Mouse (Mus musculus) bone marrow macrophage, adult 2 months (primary cell): ENCODE results near the gene Olfr1133. TPM values are rescaled to one million over a fixed set of nuclear protein-coding genes. Genes with fewer than 3 reads are reported as not detected.
"Not testable (repeated sequence)": the region's sequence is repeated elsewhere in the genome, so short reads cannot be mapped to it uniquely, and the experiment has no call there.

Experiments used
- H3K27ac ChIP-seq: 2 replicates; pipeline ENCODE4 v1.5.1; 2012; ENCODE audit warnings: low read depth, low read length; ENCODE audit not compliant: insufficient read depth
- H3K4me1 ChIP-seq: 2 replicates; pipeline ENCODE4 v1.6.1; 2012; ENCODE audit warnings: low read length; ENCODE audit not compliant: control insufficient read depth, insufficient read depth
- H3K4me3 ChIP-seq: 2 replicates; pipeline ENCODE4 v1.5.1; 2012; ENCODE audit warnings: mild to moderate bottlenecking, low read length, moderate library complexity; ENCODE audit not compliant: insufficient read depth
- CTCF ChIP-seq: IDR thresholded peaks from 2 replicates; pipeline ENCODE4 v1.5.1; 2012; ENCODE audit warnings: low read depth, mild to moderate bottlenecking, low read length, moderate library complexity
- POLR2A ChIP-seq: IDR thresholded peaks from 2 replicates; pipeline ENCODE4 v1.6.1; 2012; ENCODE audit warnings: mild to moderate bottlenecking, low read depth, low read length, borderline replicate concordance
- polyA plus RNA-seq: library from polyadenylated mRNA; stranded (reverse); fragments of >200 nt; gene quantifications from 2 replicates; pipeline ENCODE4 v1.2.4, GENCODE M21; 2012; ENCODE audit not compliant: missing spikeins, insufficient read depth, insufficient read length

Olfr1133 gene
- not detected in 2 replicates for polyA plus RNA-seq

DNA sequence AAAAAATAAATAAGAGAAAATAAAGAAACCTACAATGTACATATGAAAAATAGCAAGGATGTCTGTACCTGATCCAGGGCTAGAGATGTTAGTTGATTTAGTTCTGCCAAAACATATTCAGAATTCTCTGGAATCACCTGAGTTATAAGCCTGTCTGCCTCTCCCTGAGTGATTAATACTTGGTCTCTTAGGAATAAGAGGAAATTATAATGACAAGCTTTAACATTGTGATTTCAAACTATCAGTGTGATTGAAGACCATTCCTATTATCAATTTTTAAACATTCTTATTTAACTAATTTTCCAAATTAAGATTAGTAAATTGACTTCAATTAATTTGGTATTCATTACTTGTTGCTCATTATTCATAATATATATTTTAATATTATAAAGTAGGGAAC, at the start of gene Olfr1133:
TSS of gene Olfr1133 (minus strand) at position 101 of the 400 bp plus-strand sequence.
- Histone ChIP-seq H3K4me3 (no peak within 1 kb of the TSS), H3K27ac (no peak within 1 kb of the TSS), H3K4me1 (no peaks in the 10 kb centered on the region)
- no peak for TF ChIP-seq POLR2A
- TF ChIP-seq CTCF, result no peak

GRCm38 (mm10) chr2:87693847-87694246, 46.7 kb upstream of the Olfr1133 start, which contains the start of gene Olfr1136:
Olfr1136 (minus strand) TSS chr2:87693947.
- H3K27ac ChIP-seq, result no peak within 1 kb of the TSS
- H3K4me1 ChIP-seq, result no peaks in the 10 kb centered on the region
- no peak for TF ChIP-seq CTCF
- no peak for TF ChIP-seq POLR2A
- no peak within 1 kb of the TSS for H3K4me3 ChIP-seq

- Histone ChIP-seq H3K27ac (no peak within 1 kb of the TSS), H3K4me1 (no peaks in the 10 kb centered on the region), H3K4me3 (no peak within 1 kb of the TSS)
- TF ChIP-seq CTCF (no peak), POLR2A (no peak)
Observed at GRCm38 (mm10) chr2:87673564-87673963, 26.4 kb upstream of the Olfr1133 start, which contains the start of gene Olfr1135. Olfr1135 (minus strand) TSS chr2:87673664.

GRCm38 (mm10) chr2:87658360-87658759, 11.2 kb upstream of the Olfr1133 start, which contains the start of gene Olfr1134:
Olfr1134 (minus strand) TSS chr2:87658460.
- Histone ChIP-seq H3K4me1 (no peaks in the 10 kb centered on the region), H3K4me3 (no peak within 1 kb of the TSS), H3K27ac (no peak within 1 kb of the TSS)
- TF ChIP-seq POLR2A (no peak), CTCF (no peak)

DNA sequence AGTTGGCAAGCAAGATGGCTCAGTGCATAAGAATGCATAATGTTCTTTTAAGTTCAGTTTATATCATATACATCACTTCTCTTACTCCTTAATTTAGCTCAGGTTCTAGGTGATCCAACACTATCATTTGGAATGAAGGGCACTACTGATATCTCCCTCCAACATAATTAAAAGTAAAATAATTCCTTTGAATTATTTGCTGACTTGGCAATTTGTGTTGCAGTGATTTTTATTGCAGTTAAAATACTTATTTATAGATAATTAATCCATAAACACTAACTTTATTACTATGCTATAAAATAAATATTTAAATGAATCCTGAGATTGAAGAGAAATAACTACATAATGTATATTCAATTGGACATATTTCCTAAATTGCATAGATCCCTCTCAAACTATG, 4.7 kb downstream of the Olfr1133 start:
- TF ChIP-seq POLR2A, result no peak
- no peak for TF ChIP-seq CTCF
- H3K4me3 ChIP-seq, result no peak overlapping the region
- no peaks in the 10 kb centered on the region for H3K4me1 ChIP-seq
- H3K27ac ChIP-seq, result no peak overlapping the region

DNA sequence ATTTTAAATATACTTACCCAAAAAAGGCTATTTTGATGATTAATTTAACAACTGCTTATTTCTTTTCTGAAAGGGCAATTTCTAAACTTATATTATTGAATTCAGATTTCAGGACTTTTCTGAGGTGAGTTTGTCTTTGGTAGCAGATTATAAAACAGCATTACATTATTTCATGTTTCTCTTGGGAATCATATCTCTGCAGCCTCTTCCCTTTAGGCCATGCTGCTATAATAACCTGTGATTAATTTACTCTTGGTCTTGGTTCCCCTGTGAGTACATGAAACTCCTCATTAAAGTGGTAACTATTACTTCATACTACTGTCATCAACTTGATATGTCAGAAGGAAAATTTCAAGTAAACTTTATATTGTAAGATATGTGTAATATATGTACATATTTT, 9.7 kb downstream of the Olfr1133 start, which contains the start of gene Olfr1132:
TSS of gene Olfr1132 (minus strand) at position 101 of the 400 bp plus-strand sequence.
- Histone ChIP-seq H3K4me1 (no peaks in the 10 kb centered on the region), H3K27ac (no peak within 1 kb of the TSS), H3K4me3 (no peak within 1 kb of the TSS)
- TF ChIP-seq POLR2A (no peak), CTCF (no peak)

GRCm38 (mm10) chr2:87626804-87627203, 20.4 kb downstream of the Olfr1133 start, which contains the start of gene Olfr1131:
Olfr1131 (plus strand) TSS chr2:87627104.
- Histone ChIP-seq H3K4me1 (no peaks in the 10 kb centered on the region), H3K4me3 (no peak within 1 kb of the TSS), H3K27ac (no peak within 1 kb of the TSS)
- no peak for TF ChIP-seq CTCF
- no peak for TF ChIP-seq POLR2A

- H3K27ac ChIP-seq, H3K4me3 ChIP-seq, H3K4me1 ChIP-seq: not testable (repeated sequence)
Observed at GRCm38 (mm10) chr2:87605912-87606311, 41.3 kb downstream of the Olfr1133 start, which contains the start of gene Olfr1130. Olfr1130 (plus strand) TSS chr2:87606212.

Other genes starting within 250 kb of the Olfr1133 start
- gene Olfr1123, start 230.7 kb downstream of the Olfr1133 start, polyA plus RNA-seq, result not detected in 2 replicates
- gene Olfr1124, start 217.1 kb downstream of the Olfr1133 start, polyA plus RNA-seq, result not detected in 2 replicates
- gene Olfr1126, start 193.4 kb downstream of the Olfr1133 start, polyA plus RNA-seq, result not detected in 2 replicates
- not detected in 2 replicates for gene Pramel7, start 150.3 kb downstream of the Olfr1133 start, polyA plus RNA-seq
- gene Pramel6, start 140.8 kb downstream of the Olfr1133 start, polyA plus RNA-seq, result not detected in 2 replicates
- gene Olfr153, start 115.6 kb downstream of the Olfr1133 start, polyA plus RNA-seq, result not detected in 2 replicates
- not detected in 2 replicates for gene Olfr1128, start 101.8 kb downstream of the Olfr1133 start, polyA plus RNA-seq
- 0.60 TPM in 1 of 2 replicates, not detected in the other for gene Olfr1129, start 73.5 kb downstream of the Olfr1133 start, polyA plus RNA-seq
- gene Olfr1130, start 41.2 kb downstream of the Olfr1133 start, polyA plus RNA-seq, result not detected in 2 replicates
- gene Olfr1131, start 20.3 kb downstream of the Olfr1133 start, polyA plus RNA-seq, result not detected in 2 replicates
- not detected in 2 replicates for gene Olfr1132, start 9.8 kb downstream of the Olfr1133 start, polyA plus RNA-seq
- not detected in 2 replicates for gene Olfr1134, start 11.1 kb upstream of the Olfr1133 start, polyA plus RNA-seq
- gene Olfr1135, start 26.3 kb upstream of the Olfr1133 start, polyA plus RNA-seq, result not detected in 2 replicates
- not detected in 2 replicates for gene Olfr1136, start 46.6 kb upstream of the Olfr1133 start, polyA plus RNA-seq
- not detected in 2 replicates for gene Olfr1137, start 65.8 kb upstream of the Olfr1133 start, polyA plus RNA-seq
- not detected in 2 replicates for gene Olfr1138, start 92.6 kb upstream of the Olfr1133 start, polyA plus RNA-seq
- not detected in 2 replicates for gene Olfr1140, start 96.4 kb upstream of the Olfr1133 start, polyA plus RNA-seq
- not detected in 2 replicates for gene Olfr1141, start 106.6 kb upstream of the Olfr1133 start, polyA plus RNA-seq
- gene Olfr152, start 132.1 kb upstream of the Olfr1133 start, polyA plus RNA-seq, result not detected in 2 replicates
- gene Olfr1143, start 153.2 kb upstream of the Olfr1133 start, polyA plus RNA-seq, result not detected in 2 replicates
- not detected in 2 replicates for gene Olfr1145, start 162.4 kb upstream of the Olfr1133 start, polyA plus RNA-seq
- gene Olfr1148, start 183.2 kb upstream of the Olfr1133 start, polyA plus RNA-seq, result not detected in 2 replicates
- gene Olfr1150-ps1, start 196.6 kb upstream of the Olfr1133 start, polyA plus RNA-seq, result not detected in 2 replicates
- not detected in 2 replicates for gene Olfr1151, start 208.5 kb upstream of the Olfr1133 start, polyA plus RNA-seq
- 0.89 TPM in 1 of 2 replicates, not detected in the other for gene Olfr1152, start 219.1 kb upstream of the Olfr1133 start, polyA plus RNA-seq
- gene Olfr1153, start 247.6 kb upstream of the Olfr1133 start, polyA plus RNA-seq, result not detected in 2 replicates